Mouse (Mus musculus) heart, embryonic 10.5 days (tissue): ENCODE measurements around the gene Racgap1. TPM values are rescaled to one million over a fixed set of nuclear protein-coding genes. Genes with fewer than 3 reads are reported as not detected.

Source experiments
- DNase-seq: peaks from one replicate; pipeline ENCODE4 v3.0.0-alpha.2; 2017; ENCODE audit warnings: low spot score
- H3K27ac ChIP-seq: fragments of 300-500 bp; sonication (generic); 2 replicates; pipeline ENCODE4 v1.5.1; 2016; ENCODE audit warnings: mild to moderate bottlenecking
- H3K27me3 ChIP-seq: fragments of 300-500 bp; sonication (generic); 2 replicates; pipeline ENCODE4 v1.6.1; 2016; ENCODE audit warnings: mild to moderate bottlenecking; ENCODE audit not compliant: poor library complexity, insufficient read depth, severe bottlenecking
- H3K36me3 ChIP-seq: fragments of 300-500 bp; sonication (generic); 2 replicates; pipeline ENCODE4 v1.6.1; 2016; ENCODE audit warnings: mild to moderate bottlenecking, moderate library complexity
- H3K4me1 ChIP-seq: fragments of 300-500 bp; sonication (generic); 2 replicates; pipeline ENCODE4 v1.6.1; 2016; ENCODE audit warnings: mild to moderate bottlenecking
- H3K4me3 ChIP-seq: fragments of 300-500 bp; sonication (generic); 2 replicates; pipeline ENCODE4 v1.5.1; 2016; ENCODE audit warnings: mild to moderate bottlenecking, moderate library complexity
- H3K9me3 ChIP-seq: fragments of 300-500 bp; sonication (generic); 2 replicates; pipeline ENCODE4 v1.6.1; 2016; ENCODE audit warnings: mild to moderate bottlenecking, moderate library complexity
- WGBS: fragments of 180-500 bp; shearing (Covaris S2); methylation state at CpG from one replicate; pipeline ENCODE4 v1.1.7; 2016; 5-methylcytosine and 5-hydroxymethylcytosine counted together
- polyA plus RNA-seq: library from polyadenylated mRNA; unstranded; fragments of >200 nt; fragmentation: Nextera tagmentation; extraction: Ambion mirVana; gene quantifications from 2 replicates; pipeline ENCODE4 v1.2.1, GENCODE M21; 2016

The Racgap1 gene
- polyA plus RNA-seq, 1 experiment from 2014 or later, result 138 TPM

DNA sequence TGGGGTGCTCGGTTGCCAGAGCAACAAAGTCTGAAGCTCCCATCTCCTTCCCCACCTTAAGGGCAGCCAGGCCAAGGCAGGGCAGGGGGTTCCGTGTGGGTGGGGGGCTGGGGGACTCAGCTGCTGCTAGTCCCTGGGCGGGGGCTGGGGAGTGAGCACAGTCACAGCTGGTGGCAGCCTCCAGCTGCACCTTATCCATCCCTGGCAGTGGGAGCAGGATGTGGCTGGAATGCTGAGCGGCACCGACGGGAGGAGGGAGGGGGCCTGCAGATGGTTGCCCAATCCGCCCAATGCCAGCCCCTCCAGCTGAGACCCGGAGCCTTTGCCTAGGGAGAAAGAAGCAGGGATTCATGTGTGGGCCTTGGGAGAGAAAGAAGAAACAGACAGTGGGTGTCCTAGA lies 25.6 kb upstream of the Racgap1 start:
- peaks cover 71% of the 10 kb centered on the region for H3K27me3 ChIP-seq
- no peaks in the 10 kb centered on the region for H3K9me3 ChIP-seq
- 27% methylated on average over 8 of the region's 8 CpGs for WGBS
- H3K4me1 ChIP-seq, result peaks cover 34% of the 10 kb centered on the region
- no peaks in the 10 kb centered on the region for H3K36me3 ChIP-seq
- DNase-seq, result no peak
- H3K4me3 ChIP-seq, result no peak overlapping the region
- H3K27ac ChIP-seq, result 0 out of 2 replicates have a peak overlapping the region, but pooled peaks have one; percentile 32

DNA sequence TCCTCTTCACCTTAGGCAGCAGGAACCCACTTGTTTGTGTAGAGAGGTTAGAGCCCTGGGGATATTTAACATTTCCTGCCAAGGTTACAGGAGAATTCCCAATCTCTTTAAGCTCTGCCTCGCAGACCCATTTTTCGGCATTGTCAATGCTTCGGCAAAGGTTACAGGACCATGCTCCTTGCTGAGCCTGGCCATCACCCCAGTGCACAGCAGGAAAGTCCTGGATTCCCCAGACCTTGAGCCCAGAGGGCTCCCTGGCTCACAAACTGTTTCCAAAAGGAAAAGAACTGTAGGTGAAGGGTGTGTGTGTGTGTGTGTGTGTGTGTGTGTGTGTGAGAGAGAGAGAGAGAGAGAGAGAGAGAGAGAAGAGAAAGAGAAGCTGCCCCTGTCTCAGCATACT lies 23.4 kb upstream of the Racgap1 start:
- H3K27me3 ChIP-seq, result peaks cover 86% of the 10 kb centered on the region
- H3K4me1 ChIP-seq, result peaks cover 55% of the 10 kb centered on the region
- 70% methylated on average over 3 of the region's 3 CpGs for WGBS

DNA sequence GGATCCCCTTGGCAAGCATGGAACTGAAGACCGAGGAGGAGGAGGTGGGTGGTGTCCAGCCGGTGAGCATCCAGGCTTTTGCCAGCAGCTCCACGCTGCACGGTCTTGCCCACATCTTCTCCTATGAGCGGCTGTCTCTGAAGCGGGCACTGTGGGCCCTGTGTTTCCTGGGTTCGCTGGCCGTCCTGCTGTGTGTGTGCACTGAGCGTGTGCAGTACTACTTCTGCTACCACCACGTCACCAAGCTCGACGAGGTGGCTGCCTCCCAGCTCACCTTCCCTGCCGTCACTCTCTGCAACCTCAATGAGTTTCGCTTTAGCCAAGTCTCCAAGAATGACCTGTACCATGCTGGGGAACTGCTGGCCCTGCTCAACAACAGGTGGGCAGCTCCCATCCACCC lies 20.3 kb upstream of the Racgap1 start:
- peaks cover 41% of the 10 kb centered on the region for H3K4me1 ChIP-seq
- peaks cover 92% of the 10 kb centered on the region for H3K27me3 ChIP-seq
- H3K36me3 ChIP-seq, result no peaks in the 10 kb centered on the region
- DNase-seq, result no peak
- no peaks in the 10 kb centered on the region for H3K9me3 ChIP-seq
- H3K27ac ChIP-seq, result no peak overlapping the region
- 71% methylated on average over 14 of the region's 14 CpGs for WGBS
- H3K4me3 ChIP-seq, result no peak overlapping the region

More for the DNA sequence above, 23.4 kb upstream of the Racgap1 start:
- no peak for DNase-seq
- no peak overlapping the region for H3K4me3 ChIP-seq
- H3K36me3 ChIP-seq, result no peaks in the 10 kb centered on the region
- H3K27ac ChIP-seq, result no peak overlapping the region
- no peaks in the 10 kb centered on the region for H3K9me3 ChIP-seq

DNA sequence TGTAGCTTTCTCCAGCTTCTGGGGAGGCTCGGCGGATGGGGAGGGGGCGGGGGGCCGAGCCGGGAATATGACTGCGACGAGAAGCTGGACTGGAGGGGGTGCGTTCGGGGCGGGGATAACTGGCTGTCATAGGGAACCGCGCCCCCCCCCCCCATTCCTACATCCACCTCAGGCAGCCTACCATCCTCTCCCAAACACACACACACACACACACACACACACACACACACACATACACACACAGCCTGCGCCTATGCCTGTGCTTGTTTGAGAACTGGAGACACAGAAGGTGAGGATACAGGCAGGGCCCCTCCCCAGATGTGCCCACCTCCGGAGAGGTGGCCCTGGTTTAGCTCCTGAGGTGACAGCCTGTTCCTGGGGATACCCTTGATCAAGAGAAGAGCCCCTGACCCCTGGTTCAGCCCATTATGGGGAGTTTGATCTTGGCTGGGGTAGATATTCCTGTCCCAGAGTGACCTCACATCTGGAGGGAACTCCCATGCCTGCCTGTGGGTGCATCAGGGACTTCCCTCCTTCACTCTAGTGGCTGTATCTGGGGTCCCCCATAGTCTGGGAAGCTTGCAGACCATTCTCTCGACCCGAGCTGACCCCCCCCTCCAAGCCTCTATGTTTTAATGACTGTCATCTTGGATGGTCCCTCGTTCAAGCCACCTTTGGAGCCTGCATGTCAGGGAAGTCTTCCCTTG lies 19.7 kb upstream of the Racgap1 start:
- Histone ChIP-seq H3K4me3 (peak overlapping the region; percentile 67), H3K9me3 (no peaks in the 10 kb centered on the region), H3K27me3 (peaks cover 93% of the 10 kb centered on the region), H3K27ac (peak overlapping the region; percentile 33; the same call in 1 of the 2 replicates), H3K4me1 (peaks cover 41% of the 10 kb centered on the region), H3K36me3 (no peaks in the 10 kb centered on the region)
- DNase-seq, result no peak
- WGBS, result 9% methylated on average over 15 of the region's 17 CpGs

DNA sequence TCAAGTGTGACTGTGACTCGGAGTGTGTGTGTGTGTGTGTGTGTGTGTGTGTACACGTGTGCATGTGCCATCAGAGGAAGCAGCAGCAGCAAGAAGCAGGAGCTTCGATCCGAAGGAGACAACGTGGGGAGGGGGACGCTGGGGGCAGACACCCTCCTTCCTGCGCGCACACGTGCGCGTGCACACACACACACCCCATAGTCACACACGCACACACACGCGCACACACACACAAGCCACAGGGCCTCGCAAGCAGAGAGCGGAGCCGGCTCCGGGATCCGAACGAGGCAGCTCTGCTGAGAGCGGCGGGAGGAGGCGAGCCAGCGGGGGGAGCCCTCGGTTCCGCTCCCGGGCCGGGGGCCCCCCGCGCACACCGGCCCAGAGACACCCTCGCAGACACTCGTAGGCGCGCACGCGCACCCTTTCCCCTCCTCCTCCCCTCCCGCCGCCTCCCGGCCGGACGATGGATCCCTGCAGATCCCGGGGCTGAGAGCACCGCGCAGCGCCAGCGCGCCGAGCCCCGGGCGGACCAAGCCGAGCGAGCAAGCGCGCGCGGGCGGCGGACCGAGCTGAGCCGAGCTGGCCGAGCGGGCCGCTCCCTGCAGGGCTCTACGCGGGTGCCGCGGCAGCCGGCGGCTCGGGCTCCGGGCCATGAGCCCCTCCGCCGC lies 18.8 kb upstream of the Racgap1 start, which contains the start of gene Asic1:
Gene Asic1, plus strand, starts transcription at position 215 of the 668 bp plus-strand sequence.
- DNase-seq, result no peak

DNA sequence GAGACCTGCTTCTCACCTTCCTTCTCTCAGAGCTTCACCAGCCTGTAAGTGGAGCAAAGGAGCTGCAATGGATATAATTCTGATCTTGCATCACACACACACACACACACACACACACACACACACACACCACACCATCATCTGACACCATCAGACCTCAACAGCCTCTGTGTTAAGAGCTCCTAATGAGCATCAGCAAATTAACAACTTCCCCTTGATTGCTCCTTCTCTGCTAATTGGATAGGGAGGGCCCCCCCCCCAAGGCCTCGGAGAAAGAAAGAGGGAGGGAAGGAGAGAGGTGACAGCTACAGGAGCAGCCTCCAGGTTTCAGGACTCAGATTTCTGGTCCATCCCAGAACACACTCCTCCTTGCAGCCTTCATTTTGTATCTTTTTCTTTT lies 17.9 kb upstream of the Racgap1 start:
- DNase-seq, result no peak
- Histone ChIP-seq H3K36me3 (no peaks in the 10 kb centered on the region), H3K4me3 (no peak overlapping the region), H3K9me3 (no peaks in the 10 kb centered on the region), H3K27me3 (peaks cover 91% of the 10 kb centered on the region), H3K4me1 (peaks cover 54% of the 10 kb centered on the region), H3K27ac (no peak overlapping the region)
- 0% methylated on average over 1 of the region's 1 CpGs for WGBS

More for the DNA sequence above, 18.8 kb upstream of the Racgap1 start, which contains the start of gene Asic1:
- Histone ChIP-seq H3K9me3 (no peaks in the 10 kb centered on the region), H3K27me3 (peaks cover 93% of the 10 kb centered on the region), H3K36me3 (no peaks in the 10 kb centered on the region), H3K4me1 (peaks cover 49% of the 10 kb centered on the region), H3K4me3 (peak within 1 kb of the TSS; percentile 67), H3K27ac (peak within 1 kb of the TSS; percentile 33)
- under 1% methylated on average over 71 of the region's 74 CpGs for WGBS

DNA sequence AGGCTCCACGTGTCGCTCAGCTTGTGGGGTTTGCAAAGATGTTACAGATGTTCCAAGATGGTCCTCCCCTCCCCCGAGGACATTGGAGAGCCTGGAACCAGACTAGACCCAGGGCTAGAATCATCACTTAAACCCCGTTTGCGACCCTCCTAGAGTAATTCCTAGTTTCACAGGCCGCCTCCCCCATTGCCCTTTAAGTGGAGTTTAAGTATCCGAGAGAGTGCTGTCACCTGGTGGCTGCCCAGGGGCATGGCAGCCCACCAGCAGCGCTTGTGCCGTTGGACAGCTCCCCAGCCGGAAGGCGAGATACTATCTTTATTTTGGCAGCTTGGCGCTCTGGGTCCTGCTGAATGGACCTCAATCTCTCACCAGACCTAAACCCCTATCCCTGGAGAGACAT lies 17.4 kb upstream of the Racgap1 start:
- 2% methylated on average over 12 of the region's 12 CpGs for WGBS
- Histone ChIP-seq H3K4me1 (peaks cover 59% of the 10 kb centered on the region), H3K36me3 (no peaks in the 10 kb centered on the region), H3K9me3 (no peaks in the 10 kb centered on the region), H3K27ac (no peak overlapping the region), H3K4me3 (peak overlapping the region; percentile 16; the same call in 1 of the 2 replicates), H3K27me3 (peaks cover 86% of the 10 kb centered on the region)
- peak; percentile 84 for DNase-seq

DNA sequence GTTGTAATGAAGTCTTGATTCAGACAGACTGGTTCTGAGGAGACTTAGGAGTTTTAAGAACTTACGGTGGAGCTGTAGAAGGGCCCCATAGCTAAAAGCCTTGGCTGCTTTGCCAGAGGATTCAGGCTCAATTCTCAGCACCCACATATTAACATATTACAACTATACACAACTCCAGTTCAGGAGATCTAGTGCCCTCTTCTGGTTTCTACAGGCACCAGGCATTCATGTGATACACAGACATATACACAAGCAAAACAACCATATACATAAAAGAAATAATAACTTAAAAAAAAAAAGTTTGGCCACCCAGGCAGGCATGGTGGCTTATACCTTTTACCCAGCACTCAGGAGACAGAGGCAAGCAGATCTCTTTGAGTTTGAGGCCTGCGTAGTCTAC lies 16.1 kb upstream of the Racgap1 start:
- Histone ChIP-seq H3K27me3 (peaks cover 72% of the 10 kb centered on the region), H3K4me3 (no peak overlapping the region), H3K4me1 (peaks cover 66% of the 10 kb centered on the region), H3K36me3 (no peaks in the 10 kb centered on the region), H3K9me3 (no peaks in the 10 kb centered on the region), H3K27ac (no peak overlapping the region)
- DNase-seq, result no peak
- WGBS, result 96% methylated on average over 2 of the region's 2 CpGs

DNA sequence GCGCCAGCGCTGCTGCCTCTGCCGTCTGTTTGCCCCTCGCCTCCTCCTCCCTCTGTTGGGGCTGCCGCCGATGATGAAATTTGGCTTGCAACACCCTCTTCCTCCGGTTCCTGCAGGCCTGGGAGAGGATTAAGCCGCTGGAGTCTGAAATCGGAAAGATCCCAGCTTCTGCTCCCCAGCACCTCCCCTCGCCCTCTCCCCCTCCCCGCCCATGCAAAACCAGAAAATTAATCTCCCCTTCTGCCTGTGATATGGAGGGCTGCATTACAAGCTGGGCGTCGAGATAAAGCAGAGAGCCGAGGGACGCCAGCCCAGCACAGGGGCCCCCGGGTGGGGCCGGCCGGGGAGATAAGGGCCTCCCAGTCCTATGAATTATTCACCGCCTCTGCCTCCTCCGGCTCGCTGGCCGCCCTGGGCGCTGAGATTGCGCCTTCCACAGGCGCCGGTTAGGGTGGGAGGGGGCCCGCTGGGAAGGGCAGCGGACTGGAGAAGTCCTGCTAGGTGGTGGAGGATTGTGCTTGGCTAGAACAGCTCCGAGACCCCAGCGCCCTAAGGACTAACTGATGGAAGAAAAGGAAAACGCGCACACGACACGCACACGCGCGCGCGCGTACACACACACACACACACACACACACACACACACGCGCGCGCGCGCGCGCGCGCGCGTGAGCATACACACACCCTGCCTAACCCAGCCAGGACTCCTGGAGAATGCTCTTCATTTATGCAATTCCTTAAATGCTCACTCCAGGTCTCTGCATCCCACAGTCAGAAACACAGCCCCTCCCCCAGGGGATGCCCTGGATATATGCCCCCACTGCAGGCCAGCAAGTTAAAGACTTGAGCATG lies 13.4 kb upstream of the Racgap1 start:
- Histone ChIP-seq H3K4me3 (peak overlapping the region; percentile 61), H3K27me3 (peaks cover 62% of the 10 kb centered on the region), H3K27ac (peak overlapping the region; percentile 69), H3K36me3 (no peaks in the 10 kb centered on the region), H3K9me3 (no peaks in the 10 kb centered on the region), H3K4me1 (peaks cover 54% of the 10 kb centered on the region)
- DNase-seq, result peak; percentile 95
- WGBS, result under 1% methylated on average over 52 of the region's 52 CpGs

DNA sequence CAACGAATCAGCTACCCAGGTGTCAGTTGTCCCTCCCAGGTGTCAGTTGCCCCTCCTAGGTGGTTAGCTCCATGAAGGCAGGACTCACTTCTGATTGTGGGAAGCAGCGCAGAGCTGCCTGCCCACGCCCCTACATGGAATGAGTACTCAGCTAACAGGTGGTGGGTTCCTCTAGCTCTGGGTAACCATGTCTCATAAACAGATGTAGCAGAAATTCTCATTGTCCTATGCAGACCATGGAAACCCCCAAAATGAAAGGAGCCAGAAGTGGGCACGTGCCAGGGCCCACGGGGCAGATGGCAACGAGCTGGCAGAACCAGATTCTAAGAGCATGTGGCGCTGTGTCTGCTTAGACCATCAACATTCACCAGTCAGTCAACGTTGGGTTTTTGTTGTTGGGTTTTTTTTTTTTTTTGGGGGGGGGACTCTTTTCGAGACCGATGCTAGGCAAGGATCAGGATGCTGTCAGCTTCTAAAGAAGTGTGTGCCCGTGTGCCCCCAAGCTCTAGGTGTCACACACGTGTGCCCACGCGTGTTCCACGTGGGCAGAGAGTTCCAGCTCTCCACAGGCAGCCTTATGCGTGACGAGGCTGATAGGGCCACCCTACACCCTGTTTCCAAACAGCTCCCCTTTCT lies 12.6 kb upstream of the Racgap1 start:
- H3K27me3 ChIP-seq, result peaks cover 55% of the 10 kb centered on the region
- H3K4me3 ChIP-seq, result peak overlapping the region; percentile 61
- H3K27ac ChIP-seq, result peak overlapping the region; percentile 69
- WGBS, result 3% methylated on average over 17 of the region's 17 CpGs
- no peaks in the 10 kb centered on the region for H3K36me3 ChIP-seq
- no peaks in the 10 kb centered on the region for H3K9me3 ChIP-seq
- H3K4me1 ChIP-seq, result peaks cover 52% of the 10 kb centered on the region
- DNase-seq, result peak; percentile 78

DNA sequence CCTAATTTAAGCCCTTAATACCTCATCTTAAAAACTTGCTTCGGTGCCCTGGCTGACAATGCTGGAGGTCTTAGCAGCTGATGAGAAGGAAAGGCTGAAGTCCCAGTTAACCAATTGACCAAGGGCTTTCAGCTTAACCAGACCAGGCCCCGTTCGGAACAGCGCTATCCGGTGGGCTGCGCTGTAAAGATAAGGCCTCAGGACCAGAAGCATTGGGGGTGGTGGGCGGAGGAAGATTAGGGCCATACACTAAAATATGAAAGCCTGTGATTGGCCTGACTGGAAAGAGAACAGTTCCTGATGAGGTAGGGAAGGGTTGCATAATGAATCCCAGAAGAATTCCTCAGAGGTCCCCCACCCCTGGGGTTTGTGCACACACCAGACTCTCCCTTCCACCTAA lies 10.9 kb upstream of the Racgap1 start:
- 14% methylated on average over 7 of the region's 7 CpGs for WGBS
- Histone ChIP-seq H3K4me1 (peaks cover 46% of the 10 kb centered on the region), H3K27ac (no peak overlapping the region), H3K9me3 (no peaks in the 10 kb centered on the region), H3K36me3 (no peaks in the 10 kb centered on the region), H3K4me3 (no peak overlapping the region), H3K27me3 (peaks cover 43% of the 10 kb centered on the region)
- DNase-seq, result peak; percentile 82

DNA sequence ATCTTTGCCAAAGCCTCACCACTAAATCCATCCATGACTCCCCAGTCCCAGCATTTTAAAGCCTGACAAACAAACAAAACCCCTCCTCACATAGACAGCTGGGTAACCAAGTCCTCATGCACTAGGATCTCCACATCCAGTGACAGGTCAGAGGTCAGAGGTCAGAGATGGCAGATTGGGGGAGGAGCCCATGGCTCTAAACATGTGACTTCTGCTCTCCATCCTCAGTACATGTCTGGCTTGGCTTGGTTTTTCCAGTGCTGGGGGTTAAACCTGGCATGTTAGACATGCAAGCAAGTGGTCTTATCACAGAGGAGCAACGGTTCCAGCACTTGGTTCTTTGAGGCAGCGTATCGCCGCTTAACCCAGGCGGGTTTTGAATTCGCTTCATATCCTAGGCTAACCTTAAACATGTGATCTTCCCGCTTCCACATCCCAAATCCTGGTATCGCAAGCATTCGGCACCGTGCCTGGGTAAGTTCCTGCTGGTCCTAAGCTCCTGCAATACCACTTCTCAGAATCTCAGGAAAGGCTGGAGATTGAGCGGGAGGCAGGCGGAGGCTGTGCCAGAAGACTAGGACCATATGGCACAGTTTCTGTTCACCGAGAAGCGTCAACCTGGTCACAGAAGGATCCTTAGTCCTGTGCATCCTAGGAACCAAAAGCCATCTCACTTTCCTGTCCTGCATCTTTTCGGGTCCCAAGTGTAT lies 9.8 kb upstream of the Racgap1 start:
- Histone ChIP-seq H3K9me3 (no peaks in the 10 kb centered on the region), H3K4me1 (peaks cover 47% of the 10 kb centered on the region), H3K36me3 (no peaks in the 10 kb centered on the region), H3K27me3 (peaks cover 41% of the 10 kb centered on the region), H3K27ac (no peak overlapping the region), H3K4me3 (no peak overlapping the region)
- WGBS, result 88% methylated on average over 15 of the region's 15 CpGs
- no peak for DNase-seq
